Mouse (Mus musculus) CH12.LX (cell line): ENCODE measurements around the gene Chst8. TPM values are rescaled to one million over a fixed set of nuclear protein-coding genes. Genes with fewer than 3 reads are reported as not detected.

Experiments used
- DNase-seq: peaks from one replicate; pipeline ENCODE4 v3.0.0-alpha.2; 2013; ENCODE audit errors: extremely low read depth
- H3K27ac ChIP-seq: 2 replicates; pipeline ENCODE4 v1.5.1; 2012; ENCODE audit warnings: low read depth, mild to moderate bottlenecking, control low read depth, moderate library complexity; ENCODE audit not compliant: insufficient read depth
- H3K27me3 ChIP-seq: replicated peaks from 2 replicates; pipeline ENCODE3; 2012; ENCODE audit warnings: inconsistent platforms
- H3K36me3 ChIP-seq, 2 experiments: replicated peaks in 1 of 2; 2 replicates each; pipeline versions ENCODE3 to v1.6.1; 2012; ENCODE audit warnings: inconsistent platforms in 1 of 2, low read length in 1 of 2, mild to moderate bottlenecking in 1 of 2, mixed read lengths in 1 of 2, moderate library complexity in 1 of 2; ENCODE audit not compliant: control insufficient read depth in 1 of 2, insufficient read depth in 1 of 2
- H3K4me1 ChIP-seq, 2 experiments: 2 replicates each; pipeline ENCODE4 v1.6.1; 2012; ENCODE audit warnings: inconsistent platforms in 1 of 2, moderate library complexity in 1 of 2; ENCODE audit not compliant: insufficient read depth in 2 of 2, control insufficient read depth in 1 of 2
- H3K4me2 ChIP-seq: 2 replicates; pipeline ENCODE4 v1.6.1; 2012; ENCODE audit warnings: low read depth, mild to moderate bottlenecking, control low read depth; ENCODE audit not compliant: poor library complexity, insufficient read depth, severe bottlenecking
- H3K4me3 ChIP-seq, 3 experiments: fragments of 150-350 bp in 1 of 3; sonication (generic) in 1 of 3; replicated peaks in 1 of 3; 2 replicates each; pipeline versions ENCODE3 to v1.5.1; 2011 to 2012; ENCODE audit warnings: low read depth in 2 of 3, low read length in 2 of 3, mild to moderate bottlenecking in 2 of 3, moderate library complexity in 2 of 3, control low read depth in 1 of 3, improper control_type of control experiment in 1 of 3, inconsistent platforms in 1 of 3, mixed read lengths in 1 of 3; ENCODE audit not compliant: poor library complexity in 1 of 3
- H3K79me2 ChIP-seq: replicated peaks from 2 replicates; pipeline ENCODE4 v1.6.1; 2012; ENCODE audit warnings: mild to moderate bottlenecking, moderate library complexity; ENCODE audit not compliant: control insufficient read depth, poor library complexity, insufficient read depth, severe bottlenecking; ENCODE audit errors: extremely low read depth
- H3K9ac ChIP-seq: 2 replicates; pipeline ENCODE4 v1.6.1; 2012; ENCODE audit warnings: low read depth, mild to moderate bottlenecking, control low read depth, moderate library complexity; ENCODE audit not compliant: insufficient read depth
- H3K9me3 ChIP-seq: replicated peaks from 2 replicates; pipeline ENCODE3; 2012; ENCODE audit warnings: low read length, inconsistent platforms, mixed read lengths
- CTCF ChIP-seq, 2 experiments: IDR thresholded peaks in 1 of 2; conservative IDR thresholded peaks in 1 of 2; 2 replicates each; pipeline ENCODE4 v1.5.1; 2011 to 2012; ENCODE audit warnings: low read depth in 2 of 2, low read length in 2 of 2, improper control_type of control experiment in 1 of 2, inconsistent platforms in 1 of 2, mild to moderate bottlenecking in 1 of 2, moderate library complexity in 1 of 2
- E2F4 ChIP-seq: IDR thresholded peaks from 2 replicates; pipeline ENCODE4 v1.6.1; 2011; ENCODE audit warnings: low read depth, low read length, improper control_type of control experiment; ENCODE audit not compliant: insufficient replicate concordance
- ETS1 ChIP-seq: conservative IDR thresholded peaks from 2 replicates; pipeline ENCODE4 v1.6.1; 2012; ENCODE audit warnings: low read depth, mild to moderate bottlenecking, inconsistent platforms, low read length, improper control_type of control experiment, moderate library complexity
- GABPA ChIP-seq: IDR thresholded peaks from 2 replicates; pipeline ENCODE4 v1.6.1; 2012; ENCODE audit warnings: low read depth, low read length, improper control_type of control experiment, inconsistent platforms; ENCODE audit not compliant: insufficient replicate concordance
- IRF4 ChIP-seq: IDR thresholded peaks from 2 replicates; pipeline ENCODE4 v1.6.1; 2014; ENCODE audit warnings: low read depth, mild to moderate bottlenecking, inconsistent platforms, low read length, improper control_type of control experiment
- JUND ChIP-seq: conservative IDR thresholded peaks from 2 replicates; pipeline ENCODE4 v1.6.1; 2011; ENCODE audit warnings: low read depth, low read length, improper control_type of control experiment
- MAX ChIP-seq: IDR thresholded peaks from 2 replicates; pipeline ENCODE4 v1.6.1; 2011; ENCODE audit warnings: low read length, improper control_type of control experiment
- MXI1 ChIP-seq: IDR thresholded peaks from 2 replicates; pipeline ENCODE4 v1.6.1; 2011; ENCODE audit warnings: mild to moderate bottlenecking, low read depth, low read length, improper control_type of control experiment
- MYC ChIP-seq: IDR thresholded peaks from 2 replicates; pipeline ENCODE4 v1.6.1; 2011; ENCODE audit warnings: low read depth, mild to moderate bottlenecking, improper control_type of control experiment, low read length
- NELFE ChIP-seq: IDR thresholded peaks from 2 replicates; pipeline ENCODE4 v1.6.1; 2011; ENCODE audit warnings: low read depth, low read length, improper control_type of control experiment
- NRF1 ChIP-seq: IDR thresholded peaks from 2 replicates; pipeline ENCODE4 v1.6.1; 2014; ENCODE audit warnings: low read depth, mild to moderate bottlenecking, inconsistent platforms, low read length, improper control_type of control experiment, moderate library complexity
- POLR2A ChIP-seq: IDR thresholded peaks from 2 replicates; pipeline ENCODE4 v1.6.1; 2011; ENCODE audit warnings: low read depth, mild to moderate bottlenecking, improper control_type of control experiment, low read length
- SIN3A ChIP-seq: IDR thresholded peaks from 2 replicates; pipeline ENCODE4 v1.6.1; 2012; ENCODE audit warnings: low read length, improper control_type of control experiment, inconsistent platforms
- TBP ChIP-seq: conservative IDR thresholded peaks from 2 replicates; pipeline ENCODE4 v1.6.1; 2011; ENCODE audit warnings: low read depth, low read length, improper control_type of control experiment
- TCF12 ChIP-seq: IDR thresholded peaks from 2 replicates; pipeline ENCODE4 v1.6.1; 2014; ENCODE audit warnings: low read depth, mild to moderate bottlenecking, inconsistent platforms, low read length, improper control_type of control experiment
- USF2 ChIP-seq: conservative IDR thresholded peaks from 2 replicates; pipeline ENCODE4 v1.6.1; 2011; ENCODE audit warnings: low read depth, low read length, improper control_type of control experiment
- ZKSCAN1 ChIP-seq: IDR thresholded peaks from 2 replicates; pipeline ENCODE4 v1.6.1; 2012; ENCODE audit warnings: low read depth, inconsistent platforms, low read length, improper control_type of control experiment, borderline replicate concordance
- dilution Hi-C: fragments of 300-500 bp; cut with MboI; formaldehyde crosslinking; loops from 2 replicates; pipeline ENCODE4 v1.14.3; 2020; ENCODE audit warnings: low sequenced_read_pairs; ENCODE audit not compliant: extremely low pct_unique_long_range_greater_than_20kb, extremely low pct_ligation_motif_present
- in situ Hi-C: fragments of 300-500 bp; cut with MboI; formaldehyde crosslinking; loops from 3 replicates; pipeline ENCODE4 v1.14.3; 2019; ENCODE audit warnings: low sequenced_read_pairs, low pct_ligation_motif_present, low pct_unique_long_range_greater_than_20kb, mixed read lengths
- polyA plus RNA-seq: library from polyadenylated mRNA; unstranded; fragments of >175 nt; gene quantifications from 2 replicates; pipeline ENCODE4 v1.2.1, GENCODE M21; 2012; ENCODE audit warnings: low read depth; ENCODE audit not compliant: insufficient read length
- total RNA-seq, 2 experiments: library from RNA; depleted of rRNA; stranded (reverse); fragments of 300-350 nt in 1 of 2; fragments of >200 nt in 1 of 2; gene quantifications; 2 replicates each; pipeline ENCODE4 v1.2.3; 2012 to 2014

Chst8 gene
- total and polyA plus RNA-seq, 3 experiments = 0.13 to 0.27 (median 0.16) TPM

DNA sequence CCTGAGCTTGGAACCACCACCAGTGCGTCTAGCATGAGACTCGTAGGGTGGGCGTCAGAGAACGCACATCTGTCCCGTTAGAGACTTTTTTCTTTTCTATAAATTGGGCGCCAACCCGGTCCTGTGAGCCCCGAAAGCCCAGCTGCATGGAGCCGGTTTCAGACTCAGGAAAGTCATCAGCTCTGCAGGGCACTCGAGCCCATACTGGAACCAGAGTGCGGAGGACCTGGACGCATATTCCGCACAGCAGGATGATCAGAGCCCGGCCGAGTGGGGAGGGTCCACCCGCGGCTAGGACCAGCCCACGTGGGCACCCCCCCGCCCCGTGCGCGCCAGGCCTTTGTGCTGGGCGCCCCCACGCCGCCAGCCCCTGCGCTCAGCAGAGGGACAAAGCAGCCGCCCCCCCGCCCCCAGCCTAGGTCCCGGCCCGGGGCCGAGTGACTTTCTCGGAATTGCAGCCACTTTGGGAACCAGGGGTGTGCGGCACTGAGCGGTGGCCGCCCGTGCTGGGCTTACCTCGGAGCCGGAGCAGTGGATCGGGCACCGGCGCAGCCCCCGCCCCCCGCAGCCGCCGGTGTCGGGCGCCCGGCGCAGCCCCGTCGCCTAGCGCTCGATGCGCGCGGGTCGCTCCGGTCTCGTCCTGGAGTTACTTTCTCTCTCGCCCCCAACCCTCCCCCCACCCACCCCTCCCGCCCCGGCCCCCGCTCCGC is 158.6 kb downstream of the Chst8 start:
- Histone ChIP-seq H3K4me2 (peak overlapping the region; percentile 66), H3K9me3 (peaks cover 13% of the 10 kb centered on the region), H3K9ac (peak overlapping the region; percentile 94), H3K79me2 (no peaks in the 10 kb centered on the region), H3K4me3 (peak overlapping the region; percentile 38 to 83 (median 73)), H3K36me3 (peaks cover 9 to 20% of the 10 kb centered on the region in 2 experiments), H3K27me3 (no peaks in the 10 kb centered on the region), H3K27ac (peak overlapping the region; percentile 40; the same call in 1 of the 2 replicates), H3K4me1 (peaks cover 10 to 33% of the 10 kb centered on the region in 2 experiments)
- dilution Hi-C loops (no loop called here), in situ Hi-C loops (loop anchor here (25.0 kb wide), 2 partner anchors 142 to 392 kb away; partner anchors contain the start of gene Gm6096)
- DNase-seq = no peak
- no peak for TF ChIP-seq E2F4
- no peak for TF ChIP-seq MYC
- TF ChIP-seq USF2 = no peak
- no peak for TF ChIP-seq POLR2A
- no peak for TF ChIP-seq TBP
- no peak for TF ChIP-seq GABPA
- no peak for TF ChIP-seq NRF1
- TF ChIP-seq ZKSCAN1 = no peak
- TF ChIP-seq TCF12 = no peak
- TF ChIP-seq ETS1 = no peak
- TF ChIP-seq NELFE = no peak
- TF ChIP-seq SIN3A = no peak
- no peak for TF ChIP-seq MXI1
- no peak for TF ChIP-seq MAX
- TF ChIP-seq CTCF (conservative IDR thresholded peaks at IDR 0.05 in 1 of 2, IDR thresholded peaks at IDR 0.05 in 1 of 2; ENCODE audit: low read depth in 2 of 2, low read length in 2 of 2) = no peak
- no peak for TF ChIP-seq JUND

DNA sequence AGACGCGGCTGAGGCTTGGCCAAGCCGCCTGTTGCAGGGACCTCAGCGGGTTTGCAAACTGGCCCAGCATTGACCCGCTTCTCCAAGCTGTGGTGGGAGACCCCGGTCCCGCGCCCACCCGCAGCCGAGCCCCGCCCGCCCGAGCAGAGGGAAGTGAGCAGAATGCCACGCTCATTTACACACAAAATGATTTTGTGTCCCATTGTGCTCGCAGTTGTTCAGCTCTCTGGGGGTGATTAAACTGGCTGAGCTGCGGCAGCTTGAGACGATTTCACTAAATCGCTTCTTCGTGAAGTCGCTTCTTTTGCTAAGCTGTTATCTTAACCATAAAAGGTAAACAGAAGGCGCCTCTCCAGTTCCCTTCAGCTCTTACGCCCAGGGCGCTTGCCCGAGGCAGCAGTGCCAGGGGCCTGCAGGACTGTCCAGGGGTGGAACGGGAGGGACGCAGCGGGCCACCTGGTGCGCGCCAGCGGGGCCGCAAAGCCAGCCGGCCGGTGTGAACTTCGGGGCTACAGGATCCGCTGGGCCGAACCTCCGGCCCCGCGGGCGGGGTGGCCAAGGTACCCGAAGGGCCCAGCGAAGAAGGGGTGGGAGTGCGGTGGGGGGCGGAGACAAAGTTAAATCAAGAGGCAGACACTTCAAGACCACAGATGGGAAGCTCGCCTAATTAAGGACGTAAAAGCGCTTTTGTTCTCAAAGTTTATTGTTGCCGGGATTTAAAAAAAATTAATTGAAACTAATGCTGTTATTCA is 159.6 kb downstream of the Chst8 start:
- Histone ChIP-seq H3K36me3 (peaks cover 17 to 30% of the 10 kb centered on the region in 2 experiments), H3K4me2 (no peak overlapping the region), H3K27ac (no peak overlapping the region), H3K4me1 (peaks cover 10 to 33% of the 10 kb centered on the region in 2 experiments), H3K27me3 (no peaks in the 10 kb centered on the region), H3K9me3 (peaks cover 22% of the 10 kb centered on the region), H3K79me2 (no peaks in the 10 kb centered on the region), H3K9ac (no peak overlapping the region), H3K4me3 (peak overlapping the region in 1 of 3 experiments; percentile 73)
- DNase-seq = no peak
- in situ Hi-C loops (loop anchor here (25.0 kb wide), 2 partner anchors 141 to 391 kb away; partner anchors contain the start of gene Gm6096), dilution Hi-C loops (no loop called here)
- TF ChIP-seq JUND = no peak
- no peak for TF ChIP-seq SIN3A
- TF ChIP-seq USF2 = no peak
- no peak for TF ChIP-seq IRF4
